Mouse (Mus musculus): Measurements from ENCODE around the gene Gse1.

The Gse1 gene

DNA sequence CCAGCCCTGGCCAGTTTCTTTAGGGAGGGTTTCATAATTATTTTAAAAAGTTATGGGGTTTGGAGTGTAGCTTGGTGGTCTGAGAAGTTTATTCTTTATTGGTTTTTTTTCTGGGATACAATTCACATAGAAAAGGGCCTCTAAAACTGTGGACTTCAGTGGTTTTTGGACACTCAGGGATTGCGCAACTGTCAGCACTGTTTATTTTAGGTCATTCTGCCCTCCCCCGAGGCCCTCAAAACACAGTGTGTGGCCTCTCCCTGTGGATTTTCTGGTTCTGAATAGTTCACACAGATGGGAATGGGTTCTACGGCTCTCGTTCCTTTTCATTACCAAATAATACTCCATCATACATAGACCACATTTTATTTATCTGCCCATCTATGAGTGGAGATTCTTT is 15.0 kb downstream of the Gse1 start:
- DNase-seq (ENCODE audit: low read depth) = no peak

DNA sequence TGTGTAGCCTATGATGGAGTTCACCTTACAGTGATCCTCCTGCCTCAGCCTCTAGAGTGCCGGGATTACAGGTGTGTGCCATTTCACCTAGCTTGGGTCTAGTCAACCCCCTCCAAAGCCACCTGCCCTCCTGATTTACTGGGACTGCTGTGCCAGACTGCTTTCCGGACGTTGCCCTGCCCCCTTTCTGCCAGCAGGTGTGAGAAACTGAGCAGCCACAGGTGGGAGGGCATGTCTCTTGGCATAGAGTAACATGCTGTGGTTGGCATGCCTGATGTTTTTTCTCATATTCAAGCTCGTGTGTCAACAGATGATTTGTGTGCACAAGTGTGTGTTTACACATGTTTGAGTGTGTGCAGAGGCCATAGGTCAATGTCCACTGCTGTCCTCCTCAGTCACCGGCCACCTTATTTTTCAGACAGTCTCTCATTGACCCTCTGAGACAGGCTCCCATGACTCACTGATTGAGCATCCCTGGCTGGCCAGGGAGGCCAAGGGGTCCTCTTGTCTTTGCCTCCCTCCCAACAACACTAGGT is 15.7 kb downstream of the Gse1 start:
- no peak for DNase-seq (ENCODE audit: low read depth)

DNA sequence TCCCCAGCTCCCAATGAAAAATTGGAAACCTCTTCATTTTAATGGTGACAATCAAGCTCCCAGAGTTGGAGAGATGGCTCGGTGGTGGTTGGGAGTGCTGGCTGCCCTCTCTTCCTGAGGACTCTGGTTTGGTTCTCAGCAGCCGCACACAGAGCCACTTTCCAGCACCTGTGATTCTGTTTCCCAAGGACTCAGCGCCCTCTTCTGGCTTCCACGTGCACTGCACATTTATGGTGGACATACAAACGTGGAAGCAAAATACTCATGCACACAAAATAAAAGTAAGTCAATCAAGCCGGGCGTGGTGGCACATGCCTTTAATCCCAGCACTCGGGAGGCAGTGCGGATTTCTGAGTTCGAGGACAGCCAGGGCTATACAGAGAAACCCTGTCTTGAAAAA is 16.3 kb downstream of the Gse1 start:
- DNase-seq (ENCODE audit: low read depth) = peak; percentile 24

DNA sequence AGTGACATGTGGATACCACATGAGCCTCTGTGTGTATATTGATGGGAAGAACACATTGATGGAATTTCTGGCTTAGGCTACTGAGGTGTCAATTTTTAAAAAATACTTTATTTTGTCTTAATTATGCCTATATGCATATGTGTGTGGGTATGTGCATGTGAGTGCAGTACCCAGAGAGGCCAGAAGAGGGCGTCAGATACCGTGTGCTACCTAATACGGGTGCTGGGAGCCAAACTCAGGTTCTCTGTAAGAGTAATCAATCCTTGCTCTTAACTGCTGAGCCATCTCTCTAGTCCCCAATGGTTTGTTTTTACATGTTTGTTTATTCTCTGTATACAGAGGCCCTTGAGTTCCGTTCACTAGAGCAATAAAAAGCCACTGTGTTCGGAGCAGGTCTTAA is 19.4 kb downstream of the Gse1 start:
- DNase-seq (ENCODE audit: low read depth) = peak; percentile 11

DNA sequence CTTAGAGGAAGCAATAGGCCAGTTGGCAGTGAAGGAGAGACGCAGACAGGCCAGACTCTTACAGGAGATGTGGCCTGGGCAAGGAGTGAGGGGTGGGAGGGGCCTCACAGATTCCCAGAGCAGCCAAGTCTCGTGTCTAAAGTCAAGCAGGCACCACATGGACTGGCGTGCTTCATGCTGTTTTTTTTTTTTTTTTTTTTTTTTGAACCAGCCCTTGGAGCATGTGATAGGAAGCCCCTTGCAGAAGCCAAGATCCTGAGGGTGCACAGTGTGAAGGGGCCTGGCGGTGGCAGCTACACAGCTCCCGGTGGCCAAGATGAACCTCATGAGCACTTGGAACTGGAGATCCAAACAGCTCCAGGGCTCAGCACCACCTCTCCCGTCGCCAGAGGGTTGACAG is 19.8 kb downstream of the Gse1 start:
- DNase-seq (ENCODE audit: low read depth) = no peak

DNA sequence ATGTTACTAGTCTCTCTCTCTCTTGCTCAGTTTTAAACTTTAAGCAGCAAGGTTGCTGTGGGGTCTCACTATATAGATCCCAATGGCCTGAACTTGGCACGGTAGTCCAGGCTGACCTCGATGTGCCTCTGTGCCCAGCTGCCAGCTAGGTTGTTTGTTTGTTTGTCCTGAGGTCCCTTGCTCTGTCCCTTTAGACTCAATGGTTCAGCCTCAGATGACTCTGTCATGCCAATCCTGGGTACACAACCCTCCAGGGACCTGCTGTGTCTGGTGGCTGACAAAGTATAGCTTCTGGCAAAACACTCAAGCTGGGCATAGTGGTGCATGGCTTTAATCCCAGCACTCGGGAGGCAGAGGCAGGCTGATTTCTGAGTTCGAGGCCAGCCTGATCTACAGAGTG is 20.2 kb downstream of the Gse1 start:
- DNase-seq (ENCODE audit: low read depth) = no peak

DNA sequence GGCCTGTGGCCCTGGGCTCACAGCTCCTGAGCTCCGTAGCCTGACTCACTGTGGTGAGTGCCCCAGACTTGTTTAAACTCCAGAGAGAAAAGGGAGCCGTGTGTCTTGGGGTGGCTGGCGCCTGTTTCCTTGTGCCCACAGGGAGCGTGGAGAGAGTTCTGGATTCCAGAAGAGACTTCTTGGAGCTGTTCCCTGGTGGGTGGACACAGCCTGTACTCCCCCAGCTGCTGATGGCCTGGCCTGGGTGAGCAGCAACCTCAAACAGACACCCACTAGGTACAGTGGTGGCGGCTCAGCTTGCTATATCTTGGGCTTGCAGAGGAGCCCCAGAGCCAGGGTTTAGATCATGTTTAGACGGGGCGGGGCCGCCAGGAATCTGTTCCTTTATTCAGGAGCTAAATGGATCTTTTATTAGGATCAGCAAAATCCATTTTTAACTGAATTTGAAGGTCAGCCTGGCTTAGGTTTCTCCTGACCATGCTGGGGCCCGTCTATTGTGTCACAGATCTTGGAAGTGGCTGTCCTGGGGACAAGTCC is 21.6 kb downstream of the Gse1 start:
- no peak for DNase-seq (ENCODE audit: low read depth)

DNA sequence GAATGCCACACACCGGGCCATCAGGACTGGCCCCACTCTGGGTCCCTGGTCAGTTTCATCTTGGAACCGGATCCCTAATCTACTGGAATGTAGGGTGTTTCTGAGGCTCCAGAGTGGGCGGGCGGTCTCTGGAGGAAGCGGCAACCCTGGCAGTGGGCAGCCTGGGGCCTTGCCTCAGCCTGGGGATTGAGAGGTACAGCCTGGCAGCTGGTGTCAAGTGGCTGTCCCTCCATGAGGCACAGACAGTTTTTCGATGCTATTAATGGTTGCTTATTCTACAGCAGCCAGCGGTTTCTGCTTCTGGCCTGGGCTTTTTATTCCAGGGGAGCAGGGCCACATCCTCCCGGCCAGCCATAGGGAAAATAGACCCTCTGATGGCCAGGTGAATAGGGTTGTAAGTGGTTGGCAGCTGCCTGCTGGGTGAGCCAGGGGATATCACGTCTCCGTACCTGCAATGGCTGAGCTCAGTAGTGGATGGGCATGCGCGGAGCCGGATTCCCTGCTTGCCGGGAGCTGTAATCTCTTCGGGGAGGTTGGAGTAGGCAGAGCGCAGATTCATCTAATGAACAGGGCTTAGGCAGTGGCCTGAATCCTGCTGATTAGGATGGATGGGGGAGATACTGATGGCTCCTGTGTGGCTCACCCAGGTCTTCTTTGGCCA is 22.6 kb downstream of the Gse1 start:
- no peak for DNase-seq (ENCODE audit: low read depth)

DNA sequence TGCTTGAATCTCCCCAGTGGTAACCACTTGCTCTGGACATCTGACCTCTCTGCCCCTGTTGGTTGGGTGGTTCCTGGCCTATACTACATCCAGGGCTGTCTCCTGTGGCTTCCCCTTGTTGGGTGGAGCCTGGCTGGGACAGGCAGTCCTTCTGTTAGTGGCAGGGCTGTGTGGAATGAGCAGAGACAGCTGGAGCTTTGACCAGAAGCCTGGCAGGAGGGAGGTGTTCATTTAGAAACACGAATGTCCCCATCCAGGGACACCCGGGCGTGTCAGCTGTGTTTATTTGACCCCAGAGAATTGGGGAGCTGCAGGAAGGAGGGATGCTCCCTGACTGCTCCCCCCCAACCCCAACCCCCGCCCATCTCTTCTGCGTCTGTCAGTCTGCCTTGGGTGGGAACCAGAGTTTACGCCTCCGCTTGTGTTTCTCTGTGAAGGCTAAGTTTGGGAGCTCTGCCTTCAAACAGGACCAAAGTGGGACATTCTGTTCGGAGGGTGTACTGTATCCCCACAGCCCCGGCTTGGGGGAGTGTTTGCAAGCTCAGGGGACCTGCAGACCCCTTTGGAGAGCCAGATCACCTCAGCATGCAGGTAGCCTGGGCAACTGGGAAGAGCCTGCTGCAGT is 23.3 kb downstream of the Gse1 start:
- DNase-seq (ENCODE audit: low read depth) = no peak

DNA sequence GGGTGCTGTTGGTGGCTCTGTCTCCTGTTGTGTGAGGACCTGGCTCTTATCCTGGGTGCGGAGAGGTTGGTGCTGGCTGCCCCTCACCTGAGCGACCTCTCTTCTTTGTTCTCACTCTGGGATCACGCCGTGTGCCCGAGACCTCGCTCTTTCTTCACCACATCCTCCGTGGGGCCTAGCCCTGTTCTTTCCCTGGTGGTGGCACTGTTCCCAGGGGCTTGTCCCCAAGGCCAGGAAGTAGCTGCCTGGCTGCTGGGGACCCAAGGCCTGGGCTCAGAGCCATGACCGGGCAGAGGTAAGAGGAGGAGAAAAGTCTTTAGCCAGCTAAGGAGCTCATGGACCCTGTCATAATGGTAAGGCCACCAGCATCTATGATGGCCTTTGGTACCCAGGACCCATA is 25.4 kb downstream of the Gse1 start:
- DNase-seq (ENCODE audit: low read depth) = no peak

DNA sequence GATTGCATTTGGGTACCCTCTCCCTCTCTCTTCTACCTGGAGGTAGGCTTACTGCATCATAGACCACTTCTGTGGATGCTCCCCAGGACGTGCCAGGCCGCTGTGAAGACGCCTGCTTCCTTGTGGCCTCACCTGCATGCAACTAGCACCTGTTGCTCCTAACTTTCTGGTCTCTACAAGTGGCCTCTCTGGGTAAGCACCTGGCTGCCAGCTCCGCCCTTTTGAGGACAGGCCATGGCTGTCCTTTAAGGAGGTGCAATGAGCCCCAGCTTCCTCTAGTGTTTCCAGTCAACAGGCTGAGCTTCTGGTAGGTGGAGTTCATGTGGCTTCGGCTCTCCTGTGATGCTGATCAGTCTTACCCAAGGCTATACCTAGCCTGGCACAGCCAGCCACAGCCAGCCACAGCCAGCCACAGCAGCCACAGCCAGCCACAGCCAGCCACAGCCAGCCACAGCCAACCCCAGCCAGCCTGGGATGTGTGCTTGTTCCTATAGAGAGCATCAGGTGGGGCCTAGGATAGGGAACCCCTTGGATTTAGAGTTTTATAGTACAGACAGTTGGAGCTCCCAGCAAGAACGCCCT is 27.2 kb downstream of the Gse1 start:
- DNase-seq (ENCODE audit: low read depth) = no peak

DNA sequence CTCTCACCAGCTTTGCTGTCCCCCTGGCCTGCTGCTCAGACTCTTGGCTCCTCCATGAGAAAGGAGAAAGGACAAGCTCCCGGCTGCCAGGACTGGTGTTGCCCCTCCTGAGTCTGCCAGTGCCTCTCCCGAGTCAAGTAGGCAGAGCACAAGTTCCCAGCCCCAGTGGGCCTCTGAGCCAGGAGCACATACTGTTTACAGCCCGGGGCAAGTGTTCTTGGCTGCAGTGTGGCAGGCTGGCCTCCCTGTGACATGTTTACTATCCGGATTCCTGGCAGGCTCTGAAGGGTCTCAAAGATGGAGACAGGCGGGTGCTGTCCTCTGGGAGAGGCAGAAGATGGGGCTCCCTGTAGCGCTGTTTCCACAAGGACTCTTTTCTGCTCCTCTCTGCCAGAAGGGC is 28.7 kb downstream of the Gse1 start:
- DNase-seq (ENCODE audit: low read depth) = no peak

DNA sequence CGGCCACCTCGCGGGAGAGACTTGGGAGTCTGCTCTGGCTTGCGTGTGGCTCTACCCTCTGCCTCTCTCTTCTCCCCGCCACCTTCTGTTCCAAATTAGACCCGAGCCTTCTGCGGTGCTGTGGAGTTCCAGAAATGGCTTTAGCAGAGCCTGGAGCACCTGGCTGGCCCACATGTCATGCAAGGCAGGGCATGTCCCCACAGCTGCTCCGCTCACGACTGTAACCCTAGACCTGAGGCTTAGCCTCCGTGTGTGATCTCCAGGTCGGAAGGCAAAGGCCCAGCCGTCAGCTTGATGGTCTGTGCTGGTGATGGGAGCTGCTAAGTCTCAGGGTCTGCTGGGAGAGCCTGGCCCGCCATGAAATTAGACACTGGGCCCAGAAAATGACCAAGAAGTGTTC is 30.9 kb downstream of the Gse1 start:
- no peak for DNase-seq (ENCODE audit: low read depth)

DNA sequence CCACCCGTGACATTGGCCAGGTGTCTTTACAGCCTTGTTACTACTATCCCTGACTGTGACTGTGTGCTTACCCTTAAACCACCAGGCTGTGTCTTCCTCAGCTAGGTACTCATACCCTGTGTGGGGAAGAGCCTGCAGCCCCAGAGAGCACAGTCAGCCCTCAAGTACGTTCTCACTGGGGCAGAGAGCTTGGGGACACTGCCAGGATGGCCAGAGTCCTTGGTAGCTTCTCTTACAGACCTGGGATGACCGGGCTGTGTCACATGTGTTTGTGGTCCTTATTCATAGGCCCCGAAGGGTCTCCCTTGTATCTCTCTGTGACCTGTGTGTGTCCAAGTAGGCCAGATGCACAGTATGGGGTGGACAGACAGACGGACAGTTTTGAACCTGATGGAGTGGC is 32.4 kb downstream of the Gse1 start:
- DNase-seq (ENCODE audit: low read depth) = no peak

DNA sequence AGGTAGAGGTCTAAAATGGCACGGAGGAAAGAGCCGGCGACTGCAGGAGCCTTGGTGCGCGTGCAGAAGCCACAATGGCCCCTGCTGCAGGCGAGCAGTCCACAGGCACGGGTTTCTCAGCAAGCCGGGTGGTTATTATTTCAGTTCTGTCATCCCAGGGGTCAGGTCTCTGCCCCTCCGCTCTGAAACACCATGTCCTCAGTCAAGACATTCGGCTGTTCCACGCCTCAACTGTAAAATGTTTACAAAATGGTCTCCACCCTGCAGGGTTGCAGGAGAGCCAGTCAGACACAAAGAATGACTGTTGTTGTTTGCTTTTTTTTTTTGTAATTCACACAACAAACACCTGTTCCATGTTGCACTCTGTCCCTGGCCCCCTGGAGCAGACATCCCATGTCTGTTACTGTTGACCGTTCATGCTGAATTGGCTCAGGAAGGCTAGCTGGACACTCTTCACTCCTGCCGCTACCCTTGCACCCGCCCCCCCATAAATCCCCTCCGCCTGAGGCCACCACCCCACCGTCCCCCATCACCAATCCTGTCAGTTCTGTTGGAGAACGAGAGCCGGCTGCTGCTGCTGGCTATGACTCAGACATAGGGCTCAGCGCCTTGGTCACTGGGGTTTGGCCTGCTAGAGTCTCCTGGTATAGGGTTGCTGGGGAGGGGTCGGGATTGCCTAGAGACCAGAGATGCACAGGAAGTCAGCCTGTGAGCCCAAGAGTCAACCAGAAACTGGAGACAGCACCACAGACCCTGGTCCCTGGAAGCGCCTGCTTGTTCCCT is 33.3 kb downstream of the Gse1 start:
- no peak for DNase-seq (ENCODE audit: low read depth)

DNA sequence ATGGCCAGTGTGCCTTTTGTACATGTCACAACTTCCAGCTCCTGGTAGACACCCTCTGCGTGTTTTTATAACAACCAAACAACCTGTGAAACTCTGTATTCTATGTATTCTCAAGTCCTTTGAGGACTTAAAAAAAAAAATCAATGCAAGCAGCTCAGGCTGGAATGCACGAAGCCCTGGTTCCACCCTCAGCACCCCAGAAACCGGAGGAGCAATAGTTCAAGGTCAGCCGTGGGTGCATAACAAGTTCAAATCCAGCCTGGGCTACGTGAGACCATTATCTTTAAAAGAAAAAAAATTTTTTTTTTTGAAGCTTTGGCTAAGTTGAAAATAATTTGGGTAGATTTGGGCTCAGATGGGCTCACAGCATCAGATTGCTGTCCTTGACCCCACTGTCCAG is 35.6 kb downstream of the Gse1 start:
- no peak for DNase-seq (ENCODE audit: low read depth)

DNA sequence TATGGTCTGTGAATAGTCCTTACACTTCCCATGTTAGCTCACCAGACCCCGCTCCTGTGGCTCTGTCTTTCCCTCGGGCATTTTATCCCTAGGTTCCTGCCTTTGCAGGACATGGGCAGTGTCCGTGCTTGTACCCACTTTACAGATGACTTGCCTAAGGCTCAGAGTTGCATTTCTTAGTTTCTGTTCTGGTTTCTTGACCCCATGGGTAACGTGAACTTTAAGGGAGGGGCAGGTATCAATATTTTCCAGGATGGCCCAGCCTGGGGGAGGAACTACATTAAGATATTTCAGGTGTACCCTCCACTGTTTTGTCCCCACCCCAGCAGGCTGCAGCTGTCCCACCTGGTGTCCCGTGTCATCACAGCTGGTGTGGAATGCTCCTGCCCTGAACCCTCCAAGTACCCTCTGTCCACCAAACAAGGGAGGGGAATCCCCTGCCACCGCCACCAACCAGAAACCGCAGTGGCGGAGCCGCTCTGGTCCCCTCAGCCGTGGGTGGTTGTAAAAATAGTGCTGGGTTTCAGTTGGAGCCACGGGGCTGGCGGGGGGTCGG is 36.2 kb downstream of the Gse1 start:
- no peak for DNase-seq (ENCODE audit: low read depth)

DNA sequence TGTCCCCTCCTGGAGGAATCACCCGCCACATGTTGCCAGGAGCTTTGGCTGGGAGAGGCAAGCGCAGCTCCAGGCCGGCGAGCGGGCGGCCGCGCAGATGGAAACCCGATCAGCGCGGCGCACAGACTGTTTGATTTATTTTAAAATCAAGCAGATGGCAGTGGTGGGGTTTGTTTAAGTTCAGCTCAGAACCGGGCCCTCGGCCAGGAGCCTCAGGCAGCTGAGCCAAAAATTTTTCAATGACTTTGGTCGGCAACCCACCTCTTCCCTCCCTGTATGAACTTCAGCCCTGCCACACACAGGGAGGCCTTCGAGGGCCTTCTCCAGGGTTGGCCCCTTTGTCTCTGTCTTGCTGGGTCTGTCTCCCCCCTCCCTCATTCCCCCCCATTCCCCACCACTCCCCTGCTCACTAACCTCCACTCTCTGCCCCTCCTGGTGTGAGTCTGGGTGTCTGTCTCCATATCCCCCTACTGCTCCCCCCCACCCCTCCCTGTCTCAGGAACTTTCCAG is 36.7 kb downstream of the Gse1 start:
- DNase-seq (ENCODE audit: low read depth) = no peak

DNA sequence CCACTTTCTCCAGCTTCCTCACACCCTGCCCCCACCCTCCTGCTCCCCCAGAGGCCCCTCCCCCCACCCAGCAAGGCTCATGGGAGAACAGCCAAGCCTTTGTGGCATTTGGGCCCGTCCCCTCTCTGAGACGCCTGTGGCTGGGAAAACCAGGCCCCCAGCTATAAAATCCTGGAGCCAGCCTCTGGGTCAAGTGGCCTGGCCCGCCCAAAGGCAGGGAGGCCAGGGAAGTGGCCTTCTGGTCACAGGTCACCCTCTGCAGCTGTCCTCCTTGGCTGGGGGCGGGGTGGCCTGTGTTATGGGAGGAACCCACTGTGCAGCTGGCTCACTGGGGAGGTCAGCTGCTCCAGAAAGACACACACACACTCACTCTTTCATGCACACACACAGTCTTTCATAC is 37.2 kb downstream of the Gse1 start:
- DNase-seq (ENCODE audit: low read depth) = no peak

DNA sequence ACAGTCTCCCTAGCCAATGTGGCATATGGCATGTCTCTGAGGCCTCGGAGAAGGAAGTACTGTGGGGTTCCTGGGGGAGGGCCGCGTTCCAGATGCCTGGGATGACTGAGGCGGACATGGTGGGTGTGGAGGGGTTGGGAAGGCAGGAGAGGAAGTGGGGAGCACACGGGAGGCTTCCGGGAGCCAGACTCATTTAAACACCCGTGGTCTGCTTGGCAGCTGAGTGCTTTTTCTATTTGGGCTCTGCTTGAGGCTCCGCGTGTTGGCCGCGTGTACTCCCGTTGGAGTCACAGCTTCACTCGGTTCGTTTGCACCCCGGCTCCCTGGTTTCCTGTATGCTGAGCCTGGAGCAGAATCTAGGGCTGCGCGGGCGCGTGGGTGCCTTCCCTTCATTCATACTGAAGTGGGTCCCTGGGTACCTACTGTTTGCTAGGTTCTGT is 40.3 kb downstream of the Gse1 start:
- DNase-seq (ENCODE audit: low read depth) = no peak

DNA sequence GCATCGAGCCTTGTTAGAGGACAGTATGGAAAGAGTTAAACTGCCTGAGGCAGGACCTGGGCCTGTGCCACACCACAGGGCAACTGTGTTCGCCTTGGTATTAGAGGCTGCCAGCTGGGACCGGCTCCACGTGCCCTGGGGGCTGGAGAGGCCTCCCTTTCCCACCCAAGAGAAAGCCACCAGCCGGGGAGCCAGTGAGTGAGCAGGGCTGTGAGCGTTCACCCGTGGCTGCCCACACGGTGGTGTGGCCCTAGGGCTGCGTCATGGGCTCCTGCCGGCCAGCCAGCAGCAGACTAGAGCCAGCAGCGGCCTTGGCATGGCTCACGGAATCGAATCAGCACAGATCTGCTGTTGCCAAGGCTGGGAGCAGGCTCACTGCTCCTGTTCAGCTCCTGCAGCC is 42.2 kb downstream of the Gse1 start:
- DNase-seq (ENCODE audit: low read depth) = no peak

DNA sequence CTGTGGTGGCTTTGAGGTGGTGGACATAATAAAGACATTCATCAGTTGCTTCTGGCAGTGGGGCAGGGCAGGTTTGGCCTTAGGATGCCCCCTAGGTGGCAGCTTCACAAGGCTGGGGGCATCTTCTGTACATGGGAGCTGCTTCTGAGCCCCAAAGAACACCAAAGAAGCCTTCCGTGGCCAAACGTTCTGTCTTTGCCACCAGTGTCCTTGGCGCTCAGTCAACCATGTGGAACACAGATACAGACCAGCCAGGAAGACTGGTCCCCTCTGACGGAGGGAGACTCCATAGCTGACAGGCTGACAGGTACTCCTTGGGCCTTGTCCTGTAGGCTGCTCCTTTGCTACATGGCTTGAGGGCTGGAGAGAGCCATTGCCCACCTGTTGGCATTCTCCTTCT is 45.2 kb downstream of the Gse1 start:
- DNase-seq (ENCODE audit: low read depth) = no peak
